Mouse (Mus musculus) kidney, adult 10 weeks (tissue): ENCODE results near the gene Bet1l. TPM values are rescaled to one million over a fixed set of nuclear protein-coding genes. Genes with fewer than 3 reads are reported as not detected.

ENCODE experiments used
- polyA plus RNA-seq: library from polyadenylated mRNA; stranded (reverse); fragments of 350-450 nt; fragmentation: Illumina TruSeq; extraction: RNeasy Lipid Tissue Mini Kit (QIAGEN cat#74804); gene quantifications from one replicate; pipeline ENCODE4 v1.2.3, GENCODE M21; 2014; ENCODE audit warnings: low read depth, low replicate concordance

Gene Bet1l
- 3.2 TPM for polyA plus RNA-seq

GRCm38 (mm10) chr7:140857550-140858505, at the start of gene Bet1l:
TSS of gene Bet1l (minus strand) at chr7:140857577.

GRCm38 (mm10) chr7:140900220-140900619, 42.8 kb upstream of the Bet1l start, which contains the start of gene Cox8b:
TSS of gene Cox8b (minus strand) at chr7:140900446.

GRCm38 (mm10) chr7:140881696-140882468, 24.5 kb upstream of the Bet1l start, which contains the start of the genes Psmd13 and Sirt3:
TSS of gene Psmd13 (plus strand) at chr7:140881968.
TSS of gene Sirt3 (minus strand) at chr7:140882309.

GRCm38 (mm10) chr7:140856785-140857549, 410 bp downstream of the Bet1l start, which contains the start of gene Ric8a:
TSS of gene Ric8a (plus strand) at chr7:140856957.

GRCm38 (mm10) chr7:140855860-140856784, 1.3 kb downstream of the Bet1l start, which contains the start of gene Gm45785:
TSS of gene Gm45785 (minus strand) at chr7:140856331.

GRCm38 (mm10) chr7:140847755-140848580, 9.4 kb downstream of the Bet1l start, which contains the start of gene Odf3:
TSS of gene Odf3 (plus strand) at chr7:140847805.

GRCm38 (mm10) chr7:140844905-140845665, 12.3 kb downstream of the Bet1l start, which contains the start of gene Scgb1c1:
TSS of gene Scgb1c1 (plus strand) at chr7:140845547.

GRCm38 (mm10) chr7:140834968-140835757, 22.2 kb downstream of the Bet1l start, which contains the start of gene Urah:
TSS of gene Urah (plus strand) at chr7:140835018.

GRCm38 (mm10) chr7:140821653-140822329, 35.6 kb downstream of the Bet1l start, which contains the start of gene Zfp941:
TSS of gene Zfp941 (minus strand) at chr7:140822178.

Other genes starting within 250 kb of the Bet1l start
- gene Olfr61, start 228.6 kb downstream of the Bet1l start, polyA plus RNA-seq = not detected
- gene Olfr53, start 211.1 kb downstream of the Bet1l start, polyA plus RNA-seq = not detected
- not detected for gene Olfr539, start 197.6 kb downstream of the Bet1l start, polyA plus RNA-seq
- gene Olfr45, start 175.6 kb downstream of the Bet1l start, polyA plus RNA-seq = not detected
- not detected for gene Olfr541, start 160.3 kb downstream of the Bet1l start, polyA plus RNA-seq
- gene Cyp2e1, start 93.8 kb downstream of the Bet1l start, polyA plus RNA-seq = 135 TPM
- not detected for gene Syce1, start 69.7 kb downstream of the Bet1l start, polyA plus RNA-seq
- 1.1 TPM for gene Zfp941, start 35.4 kb downstream of the Bet1l start, polyA plus RNA-seq
- 2.1 TPM for gene Urah, start 22.6 kb downstream of the Bet1l start, polyA plus RNA-seq
- gene Scgb1c1, start 12.0 kb downstream of the Bet1l start, polyA plus RNA-seq = not detected
- not detected for gene Odf3, start 9.8 kb downstream of the Bet1l start, polyA plus RNA-seq
- gene Gm45785, start 1.2 kb downstream of the Bet1l start, polyA plus RNA-seq = not detected
- 4.2 TPM for gene Ric8a, start 620 bp downstream of the Bet1l start, polyA plus RNA-seq
- gene Psmd13, start 24.4 kb upstream of the Bet1l start, polyA plus RNA-seq = 149 TPM
- gene Sirt3, start 24.7 kb upstream of the Bet1l start, polyA plus RNA-seq = 4.8 TPM
- gene Cox8b, start 42.9 kb upstream of the Bet1l start, polyA plus RNA-seq = not detected
- gene Nlrp6, start 63.3 kb upstream of the Bet1l start, polyA plus RNA-seq = 5.4 TPM
- 1.1 TPM for gene Pgghg, start 83.8 kb upstream of the Bet1l start, polyA plus RNA-seq
- not detected for gene Ifitm5, start 92.7 kb upstream of the Bet1l start, polyA plus RNA-seq
- not detected for gene Gm45717, start 98.4 kb upstream of the Bet1l start, polyA plus RNA-seq
- gene Ifitm2, start 98.4 kb upstream of the Bet1l start, polyA plus RNA-seq = 44.1 TPM
- gene Ifitm1, start 109.6 kb upstream of the Bet1l start, polyA plus RNA-seq = 5.3 TPM
- gene Ifitm3, start 153.2 kb upstream of the Bet1l start, polyA plus RNA-seq = 4.6 TPM
- gene Ifitm6, start 160.3 kb upstream of the Bet1l start, polyA plus RNA-seq = not detected
- not detected for gene Gm17387, start 171.6 kb upstream of the Bet1l start, polyA plus RNA-seq
- not detected for gene B4galnt4, start 203.5 kb upstream of the Bet1l start, polyA plus RNA-seq
- gene Pkp3, start 220.6 kb upstream of the Bet1l start, polyA plus RNA-seq = not detected
- 3.4 TPM for gene Sigirr, start 243.0 kb upstream of the Bet1l start, polyA plus RNA-seq